Mouse (Mus musculus) lung, adult 2 months (tissue): ENCODE measurements around the gene Zfyve9.

Source experiments
- CTCF ChIP-seq: fragments of 200-500 bp; IDR thresholded peaks from 2 replicates; pipeline ENCODE4 v1.5.1; 2011; ENCODE audit warnings: mild to moderate bottlenecking, low read length, control low read depth; ENCODE audit not compliant: insufficient read depth
- POLR2A ChIP-seq: fragments of 200-500 bp; IDR thresholded peaks from 2 replicates; pipeline ENCODE4 v1.6.1; 2011; ENCODE audit warnings: low read depth, mild to moderate bottlenecking, control low read depth, low read length, borderline replicate concordance; ENCODE audit errors: extremely low read depth

DNA sequence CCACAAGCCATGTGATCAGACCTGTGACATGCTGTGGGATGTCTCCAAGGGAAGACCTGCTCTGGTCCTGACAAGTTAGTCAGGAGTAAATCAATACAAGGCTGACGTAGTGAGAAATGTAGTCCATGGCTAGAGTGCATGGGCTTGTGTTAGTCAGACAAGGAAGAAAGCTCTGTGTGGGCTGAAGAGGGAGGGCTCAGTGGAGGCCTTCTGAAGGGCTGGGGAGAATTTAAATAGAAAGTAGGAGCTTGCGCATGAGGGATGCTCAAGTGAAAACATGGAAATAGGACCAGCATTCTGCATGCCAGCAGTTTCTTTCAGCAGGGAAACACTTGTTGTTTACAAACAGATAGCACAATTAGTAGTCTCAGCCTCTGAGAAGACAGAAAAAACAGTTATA lies 22.9 kb upstream of the Zfyve9 start:
- no peak for TF ChIP-seq POLR2A
- no peak for TF ChIP-seq CTCF
